Mouse (Mus musculus) small intestine, adult 2 months (tissue): ENCODE measurements around the gene Ipo7.

Experiments used
- CTCF ChIP-seq: fragments of 200-500 bp; IDR thresholded peaks from 2 replicates; pipeline ENCODE4 v1.5.1; 2012; ENCODE audit warnings: low read depth, mild to moderate bottlenecking, control low read depth, inconsistent platforms, low read length, moderate library complexity, mixed read lengths; ENCODE audit not compliant: insufficient replicate concordance, insufficient read length; ENCODE audit errors: extremely low read depth
- POLR2A ChIP-seq: fragments of 200-500 bp; IDR thresholded peaks from 2 replicates; pipeline ENCODE4 v1.6.1; 2012; ENCODE audit warnings: low read depth, mild to moderate bottlenecking, control low read depth, inconsistent platforms, low read length, moderate library complexity

DNA sequence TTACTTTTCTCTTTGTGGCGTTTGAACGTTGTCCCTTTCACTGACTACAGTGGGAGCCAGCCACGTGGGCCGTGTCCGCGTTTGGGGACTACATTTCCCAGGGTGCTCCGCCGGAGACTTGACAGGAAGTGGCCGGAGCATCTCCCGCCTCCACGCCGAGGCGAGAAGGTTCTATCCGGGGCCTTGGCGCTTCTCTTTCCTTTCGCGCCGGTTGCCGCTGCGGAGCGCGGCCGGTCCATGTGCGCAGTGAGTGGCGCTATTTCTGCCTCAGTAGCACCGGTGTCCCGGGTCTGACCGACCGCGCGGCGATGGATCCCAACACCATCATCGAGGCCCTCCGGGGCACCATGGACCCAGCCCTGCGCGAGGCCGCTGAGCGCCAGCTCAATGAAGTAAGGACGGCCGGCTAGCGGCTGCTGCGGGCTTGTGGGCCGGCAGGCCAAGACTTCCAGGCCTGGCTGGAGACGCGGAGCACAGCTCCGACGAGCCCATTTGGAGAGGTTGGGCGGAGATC lies at the start of gene Ipo7:
- TF ChIP-seq CTCF (no peak), POLR2A (peak; percentile 89)
